8 mouse cellular contexts compared by ENCODE assay signal in the genomic region with DNA sequence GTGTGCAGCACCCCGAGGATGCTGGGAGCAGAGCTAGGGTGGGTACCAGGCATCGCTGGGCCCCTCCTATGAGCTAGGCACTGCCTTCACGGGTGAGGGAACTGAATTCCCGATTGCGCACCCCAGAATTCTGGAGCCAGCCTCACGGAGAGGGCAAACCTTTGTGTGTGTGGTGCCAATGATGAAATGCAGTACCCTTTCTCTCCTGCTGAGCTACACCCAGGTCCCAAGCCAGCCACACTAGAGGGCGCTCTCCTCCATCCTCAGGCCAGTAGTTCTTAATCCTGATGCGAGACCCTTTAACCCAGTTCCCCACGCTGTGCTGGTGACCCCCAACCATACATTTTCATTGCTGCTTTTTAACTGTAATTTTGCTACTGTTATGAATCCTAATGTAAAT.
A peak's percentile ranks its signal among the peaks of the same experiment; 100 is the strongest.
DNase-seq lines count a peak whose midpoint lies in the region; ATAC-seq and TF ChIP-seq lines count a peak whose summit lies in the region.

No protein-coding gene starts in this region.

- no peaks in the 10 kb centered on the region for H3K27me3 ChIP-seq in kidney, embryonic 16.5 days (ENCODE audit: insufficient read depth, low read length)
- H3K27me3 ChIP-seq in forebrain, postnatal 0 days (ENCODE audit: insufficient read depth, low read length): no peaks in the 10 kb centered on the region
- no peaks in the 10 kb centered on the region for H3K27me3 ChIP-seq in limb, embryonic 10.5 days (ENCODE audit: low read depth, poor library complexity, severe bottlenecking)

- H3K27ac ChIP-seq in kidney, embryonic 16.5 days (ENCODE audit: low read length): no peak overlapping the region
- H3K27ac ChIP-seq in bone marrow macrophage, adult 2 months (ENCODE audit: insufficient read depth, low read depth, low read length): no peak overlapping the region
- H3K27ac ChIP-seq in forebrain, postnatal 0 days (ENCODE audit: low read depth, low read length): no peak overlapping the region
- H3K27ac ChIP-seq in limb, embryonic 10.5 days: peak overlapping the region; percentile 68

- H3K9me3 ChIP-seq in kidney, embryonic 16.5 days (ENCODE audit: low read length): no peaks in the 10 kb centered on the region
- no peaks in the 10 kb centered on the region for H3K9me3 ChIP-seq in forebrain, postnatal 0 days (ENCODE audit: low read length)
- H3K9me3 ChIP-seq in limb, embryonic 10.5 days (replicated peaks): no peaks in the 10 kb centered on the region

- TF ChIP-seq CTCF in bone marrow macrophage, adult 2 months (IDR thresholded peaks at IDR 0.05; ENCODE audit: low read depth, low read length): peak; percentile 92
- TF ChIP-seq CTCF in forebrain, postnatal 0 days (IDR thresholded peaks at IDR 0.05; ENCODE audit: low read depth): peak; percentile 92

- no peak for ATAC-seq in kidney, embryonic 16.5 days (ENCODE audit: low FRiP score, low TSS enrichment)
- peak; percentile 47; the same call in 1 of the 2 replicates for ATAC-seq in forebrain, postnatal 0 days

- H3K4me3 ChIP-seq in kidney, embryonic 16.5 days (ENCODE audit: low read length): no peak overlapping the region
- no peak overlapping the region for H3K4me3 ChIP-seq in bone marrow macrophage, adult 2 months (ENCODE audit: insufficient read depth, low read length)
- H3K4me3 ChIP-seq in forebrain, postnatal 0 days (ENCODE audit: low read depth, low read length): no peak overlapping the region
- H3K4me3 ChIP-seq in limb, embryonic 10.5 days: no peak overlapping the region

- H3K36me3 ChIP-seq in kidney, embryonic 16.5 days (ENCODE audit: insufficient read depth, low read length): peaks cover 20% of the 10 kb centered on the region
- H3K36me3 ChIP-seq in forebrain, postnatal 0 days (ENCODE audit: insufficient read depth): no peaks in the 10 kb centered on the region
- peaks cover 40% of the 10 kb centered on the region for H3K36me3 ChIP-seq in limb, embryonic 10.5 days

- peaks cover 50% of the 10 kb centered on the region for H3K4me1 ChIP-seq in kidney, embryonic 16.5 days (ENCODE audit: insufficient read depth, low read length)
- H3K4me1 ChIP-seq in bone marrow macrophage, adult 2 months (ENCODE audit: control insufficient read depth, insufficient read depth, low read length): peaks cover 11% of the 10 kb centered on the region
- H3K4me1 ChIP-seq in forebrain, postnatal 0 days (ENCODE audit: insufficient read depth): peaks cover 12% of the 10 kb centered on the region; the same call in 1 of the 2 replicates
- H3K4me1 ChIP-seq in limb, embryonic 10.5 days: peaks cover 64% of the 10 kb centered on the region

- H3K9ac ChIP-seq in kidney, embryonic 16.5 days (replicated peaks; ENCODE audit: low read length): no peak overlapping the region
- H3K9ac ChIP-seq in forebrain, postnatal 0 days: no peak overlapping the region

- no peak for TF ChIP-seq POLR2A in bone marrow macrophage, adult 2 months (IDR thresholded peaks at IDR 0.05; ENCODE audit: borderline replicate concordance, low read depth, low read length)

- DNase-seq in kidney, adult 18-20 months: peak; percentile 81
- DNase-seq in forebrain, postnatal 0 days: peak; percentile 74
- peak; percentile 71 for DNase-seq in induced T-regulatory cell, adult 2 months (ENCODE audit: low read depth)
- peak; percentile 85 for DNase-seq in limb, embryonic 10.5 days (ENCODE audit: low spot score)
- peak; percentile 90 for DNase-seq in retina, postnatal 1 day
- peak; percentile 87 for DNase-seq in thymus, postnatal 4 days

- WGBS in kidney, embryonic 16.5 days: 34% methylated on average over 9 of the region's 9 CpGs
- 15% methylated on average over 9 of the region's 9 CpGs for WGBS in forebrain, postnatal 0 days
- WGBS in limb, embryonic 10.5 days: 36% methylated on average over 9 of the region's 9 CpGs

- H3K4me2 ChIP-seq in kidney, embryonic 16.5 days (replicated peaks; ENCODE audit: low read depth, low read length): no peak overlapping the region
- no peak overlapping the region for H3K4me2 ChIP-seq in forebrain, postnatal 0 days (ENCODE audit: low read depth)
